Mouse (Mus musculus) embryo, embryonic 11 days (tissue): ENCODE data around the gene Orm2.

ENCODE experiments used
- DNase-seq: peaks from one replicate; pipeline ENCODE4 v3.0.0-alpha.2; 2015

Gene Orm2

GRCm38 (mm10) chr4:63408649-63409048 is 46.4 kb downstream of the Orm2 start:
- DNase-seq = peak; percentile 76

DNA sequence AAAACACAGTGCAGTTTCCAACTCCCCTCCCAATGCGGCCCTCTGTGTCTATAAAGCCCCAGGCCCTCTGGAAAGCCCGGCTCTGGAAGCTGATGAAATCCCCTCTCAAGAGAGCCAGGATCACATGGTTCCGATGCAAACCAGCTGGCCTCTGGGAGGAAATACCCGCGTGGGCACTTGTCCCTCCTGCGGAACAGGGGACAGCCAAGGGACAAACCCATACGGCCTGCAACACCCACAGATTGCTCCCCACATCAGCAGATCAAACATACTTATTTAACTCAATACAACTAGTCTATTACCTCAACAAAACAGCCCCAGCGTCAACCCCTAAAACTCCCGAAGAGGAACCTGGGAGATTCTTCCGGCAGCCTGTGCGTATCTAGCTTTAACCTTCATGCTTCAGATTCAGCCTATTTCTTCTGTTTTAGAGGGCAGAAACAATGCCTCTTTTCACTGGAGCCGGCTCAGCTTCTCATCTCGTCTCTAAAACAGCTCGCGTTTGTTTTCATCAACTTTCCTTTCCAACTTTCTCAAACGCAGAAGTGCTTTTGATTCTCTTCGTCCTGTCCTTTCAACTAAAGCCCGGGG is 47.2 kb downstream of the Orm2 start:
- DNase-seq = peak; percentile 57

GRCm38 (mm10) chr4:63409908-63410582 is 47.8 kb downstream of the Orm2 start:
- peak; percentile 76 for DNase-seq

DNA sequence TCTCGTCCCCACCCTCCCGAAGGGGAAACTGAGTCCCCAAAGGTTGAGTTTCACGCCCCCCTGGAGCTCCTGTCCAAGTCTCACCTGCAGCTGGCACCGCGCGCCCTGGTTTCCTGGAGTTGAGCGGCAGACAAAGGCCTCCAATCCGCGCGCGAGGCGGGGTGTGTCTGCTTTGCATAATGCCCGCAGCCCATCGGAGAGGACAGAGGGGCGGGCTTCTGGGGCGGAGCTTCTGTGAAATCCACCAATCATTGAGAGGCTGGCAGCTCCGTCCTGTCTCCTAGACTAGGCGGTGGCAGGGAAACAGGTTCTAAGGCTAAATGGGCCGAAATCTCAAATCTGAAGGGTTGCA is 48.3 kb downstream of the Orm2 start:
- peak; percentile 98 for DNase-seq

- no peak for DNase-seq
These were observed 49.0 kb downstream of the Orm2 start for GRCm38 (mm10) chr4:63411222-63411621.

DNA sequence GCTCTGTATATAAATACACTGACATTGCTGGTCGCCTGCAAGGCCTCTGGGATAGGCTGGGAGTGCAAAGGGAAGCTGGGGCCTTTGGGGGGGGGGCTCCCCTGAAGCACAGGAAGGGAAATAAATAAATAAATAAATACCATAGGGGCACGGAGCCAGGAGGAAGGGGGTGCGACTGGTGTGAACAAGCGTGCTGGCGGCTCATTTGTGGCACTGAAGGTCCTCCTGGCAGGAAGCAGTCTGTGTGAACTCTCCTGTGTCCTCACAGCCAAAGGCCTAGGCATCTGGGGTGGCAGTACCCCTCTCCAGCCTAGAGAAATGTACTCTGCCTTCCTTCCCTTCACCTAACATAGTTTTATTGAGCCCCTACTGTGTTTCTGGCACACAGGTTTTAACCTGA is 52.7 kb downstream of the Orm2 start:
- no peak for DNase-seq
